Mouse (Mus musculus): Measurements from ENCODE around the gene Ovca2.

- TF ChIP-seq MAFK (IDR thresholded peaks at IDR 0.05; ENCODE audit: insufficient read depth, low read depth, low read length) (no peak), ZNF384 (IDR thresholded peaks at IDR 0.05; ENCODE audit: low read depth, low read length) (no peak), HCFC1 (IDR thresholded peaks at IDR 0.05; ENCODE audit: borderline replicate concordance, insufficient read depth, low read length) (no peak), CHD2 (IDR thresholded peaks at IDR 0.05; ENCODE audit: low read depth, low read length) (no peak)
Measured at GRCm38 (mm10) chr11:75154053-75154585, 24.5 kb downstream of the Ovca2 start.
